Comparison of ENCODE assay signal across 8 mouse cellular contexts in the genomic region with DNA sequence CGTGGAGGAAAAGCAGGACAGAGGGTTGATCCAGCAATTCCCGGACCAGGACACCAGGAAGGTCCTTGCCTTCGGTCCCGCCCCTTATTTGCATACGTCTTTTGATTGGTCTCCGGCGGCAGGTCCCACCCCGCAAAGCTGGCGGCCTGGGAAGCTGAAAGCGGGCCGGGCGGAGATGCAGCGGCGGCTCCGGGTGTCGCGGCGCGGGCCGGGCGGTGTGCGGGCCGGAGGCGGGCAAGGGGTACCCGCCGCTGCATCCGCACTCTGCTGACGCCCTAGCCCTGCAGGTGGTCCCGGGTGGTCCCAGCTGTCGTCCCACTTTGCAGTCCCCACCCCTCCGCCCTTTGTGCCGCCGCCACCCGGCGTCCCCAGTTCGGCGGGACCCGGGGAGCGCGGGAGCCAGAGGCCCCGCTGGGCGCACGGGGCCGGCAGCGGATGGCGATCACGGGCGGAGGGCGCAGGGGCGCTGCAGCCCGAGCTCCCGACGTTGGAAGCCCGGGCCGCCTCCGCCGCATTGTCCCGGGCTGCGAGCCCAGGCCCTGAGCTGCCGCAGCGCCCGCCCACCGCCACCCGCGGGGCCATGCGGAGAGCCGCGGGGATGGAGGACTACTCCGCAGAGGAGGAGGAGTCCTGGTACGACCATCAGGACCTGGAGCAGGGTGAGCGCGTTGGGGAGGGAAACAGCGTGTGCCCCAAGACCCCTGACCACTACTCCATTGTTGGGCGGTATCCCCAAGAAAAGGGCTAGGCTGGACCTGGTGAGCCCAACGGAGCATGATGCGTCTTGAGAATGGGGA. TPM values are rescaled to one million over a fixed set of nuclear protein-coding genes. Genes with fewer than 3 reads are reported as not detected.
DNase-seq lines count a peak whose midpoint lies in the region; ATAC-seq and TF ChIP-seq lines count a peak whose summit lies in the region.

A gene (plus strand): TSS at position 174 of the 797 bp plus-strand sequence.

- peak; percentile 92 for ATAC-seq in hindbrain, embryonic 16.5 days
- ATAC-seq in inflammation-experienced regulatory T-cells, adult 6 months, result no peak

- H3K36me3 ChIP-seq in hindbrain, embryonic 16.5 days (ENCODE audit: control insufficient read depth, insufficient read depth, low read length), result no peaks in the 10 kb centered on the region

- no peak for TF ChIP-seq CTCF in gastrocnemius, adult 2 months (IDR thresholded peaks at IDR 0.05)

- DNase-seq in adipocyte (ENCODE audit: low spot score), result peak; percentile 96
- DNase-seq in cerebellum, postnatal 36 days, result peak; percentile 91 to 92
- peak; percentile 94 for DNase-seq in gastrocnemius, adult 2 months
- peak; percentile 86 to 91 for DNase-seq in left cerebral cortex, adult 18-20 months (ENCODE audit: low spot score in 2 of 2)
- peak; percentile 96 for DNase-seq in lung, postnatal 36 days
- peak; percentile 93 to 94 for DNase-seq in right cerebral cortex, postnatal 10 days (ENCODE audit: low spot score in 2 of 2)

- peak within 1 kb of the TSS; percentile 81 for H3K4me2 ChIP-seq in hindbrain, embryonic 16.5 days (ENCODE audit: low read length)

- peak within 1 kb of the TSS; percentile 100 for H3K9ac ChIP-seq in hindbrain, embryonic 16.5 days (ENCODE audit: low read depth, low read length)

- intact Hi-C loops in gastrocnemius, adult 2 months (cut with DNase I), result loop anchor here (10.0 kb wide), 1 partner anchor 707 kb away; a partner anchor contains a TSS

- peak within 1 kb of the TSS; percentile 89 for H3K27ac ChIP-seq in gastrocnemius, adult 2 months
- peak within 1 kb of the TSS; percentile 94 for H3K27ac ChIP-seq in hindbrain, embryonic 16.5 days (ENCODE audit: low read depth, low read length)

- WGBS in hindbrain, embryonic 16.5 days, result under 1% methylated on average over 46 of the region's 76 CpGs

- no peaks in the 10 kb centered on the region for H3K9me3 ChIP-seq in hindbrain, embryonic 16.5 days (ENCODE audit: control insufficient read depth, low read length)

- peak within 1 kb of the TSS; percentile 92 for H3K4me3 ChIP-seq in gastrocnemius, adult 2 months
- peak within 1 kb of the TSS; percentile 92 for H3K4me3 ChIP-seq in hindbrain, embryonic 16.5 days (ENCODE audit: low read length)

- H3K27me3 ChIP-seq in hindbrain, embryonic 16.5 days (replicated peaks; ENCODE audit: control insufficient read depth, insufficient read depth, low read length), result no peaks in the 10 kb centered on the region

- H3K4me1 ChIP-seq in hindbrain, embryonic 16.5 days (ENCODE audit: control insufficient read depth, insufficient read depth, low read depth, low read length), result peaks cover 30% of the 10 kb centered on the region

RNA-seq across cellular contexts. Expression of the gene that starts here (rescaled TPM):
- total RNA-seq in gastrocnemius, adult 2 months (2021), result 1 to 10 TPM; 1.5 to 2.0 TPM
- 16.1 and 18.0 TPM in 2 replicates for polyA plus RNA-seq in hindbrain, embryonic 16.5 days (2015; fragmentation: Nextera tagmentation; extraction: Ambion mirVana)
- total RNA-seq in left cerebral cortex, adult 18-20 months (2021), result 10 to 100 TPM; 26.8 to 29.3 TPM
- polyA plus RNA-seq in inflammation-experienced regulatory T-cells, adult 6 months (2017; shearing (Covaris generic)), result not detected

Comparison
In these comparisons a context has a peak if more than half of its experiments do, and no peak if none do; other contexts are left out.
1. RNA of the gene that starts here (total RNA-seq): 26.8 to 29.3 TPM in left cerebral cortex, adult 18-20 months; 1.5 to 2.0 TPM in gastrocnemius, adult 2 months; every median in the first group is over 4 times any median in the second.
2. RNA of the gene that starts here (polyA plus RNA-seq): 16.1 to 18.0 TPM in hindbrain, embryonic 16.5 days; not detected in inflammation-experienced regulatory T-cells, adult 6 months; every median in the first group is over 10 times any median in the second.
3. Peak in every context shown above with its lines, with median percentiles within 50 percentile points of each other: DNase-seq.